ENCODE assay signal across 8 mouse cellular contexts in genomic region chr3:50300952-50301303, GRCm38 (mm10).
DNase-seq lines count a peak whose midpoint lies in the region; ATAC-seq and TF ChIP-seq lines count a peak whose summit lies in the region.

No protein-coding gene starts in this region.

- H3K4me2 ChIP-seq in forebrain, embryonic 14.5 days (ENCODE audit: low read length) = no peak overlapping the region
- no peak overlapping the region for H3K4me2 ChIP-seq in kidney, postnatal 0 days (ENCODE audit: low read length)
- H3K4me2 ChIP-seq in lung, embryonic 14.5 days = no peak overlapping the region

- no peak overlapping the region for H3K9ac ChIP-seq in ES-Bruce4 (ENCODE audit: low read depth, poor library complexity, severe bottlenecking)
- no peak overlapping the region for H3K9ac ChIP-seq in forebrain, embryonic 14.5 days (ENCODE audit: low read length)
- no peak overlapping the region for H3K9ac ChIP-seq in kidney, postnatal 0 days (ENCODE audit: low read depth, low read length)
- no peak overlapping the region for H3K9ac ChIP-seq in lung, embryonic 14.5 days

- peak; percentile 45 for TF ChIP-seq CTCF in ES-Bruce4 (IDR thresholded peaks at IDR 0.05; ENCODE audit: low read depth, low read length)
- TF ChIP-seq CTCF in kidney, postnatal 0 days (IDR thresholded peaks at IDR 0.05; ENCODE audit: low read depth) = peak; percentile 93
- peak; percentile 84 for TF ChIP-seq CTCF in lung, embryonic 14.5 days (IDR thresholded peaks at IDR 0.05; ENCODE audit: low read depth)

- WGBS in forebrain, embryonic 14.5 days = 7% methylated on average over 4 of the region's 4 CpGs
- 7% methylated on average over 4 of the region's 4 CpGs for WGBS in kidney, postnatal 0 days
- 2% methylated on average over 4 of the region's 4 CpGs for WGBS in lung, embryonic 14.5 days

- TF ChIP-seq EP300 in ES-Bruce4 (IDR thresholded peaks at IDR 0.05; ENCODE audit: insufficient read depth, low read depth, low read length) = no peak

- H3K27ac ChIP-seq in ES-Bruce4 (ENCODE audit: insufficient read depth, low read length) = no peak overlapping the region
- H3K27ac ChIP-seq in forebrain, embryonic 14.5 days (ENCODE audit: low read depth, low read length) = no peak overlapping the region
- no peak overlapping the region for H3K27ac ChIP-seq in kidney, postnatal 0 days
- no peak overlapping the region for H3K27ac ChIP-seq in lung, embryonic 14.5 days (ENCODE audit: low read depth)

- no peak for TF ChIP-seq POLR2A in ES-Bruce4 (IDR thresholded peaks at IDR 0.05; ENCODE audit: insufficient read depth, low read length)

- peak; percentile 74 for DNase-seq in 3T3-L1 (ENCODE audit: low read depth, low spot score)
- peak; percentile 16 for DNase-seq in c-Kit-positive CD71-positive TER-119-positive erythroid progenitor cells, embryonic 14.5 days (ENCODE audit: low spot score)
- DNase-seq in forebrain, embryonic 14.5 days (ENCODE audit: low spot score) = peak; percentile 89
- DNase-seq in kidney, postnatal 0 days (ENCODE audit: low spot score) = peak; percentile 91
- DNase-seq in lung, embryonic 14.5 days = peak; percentile 89
- peak; percentile 20 for DNase-seq in retina, adult 2 months (ENCODE audit: low read depth, low spot score)

- no peaks in the 10 kb centered on the region for H3K4me1 ChIP-seq in ES-Bruce4 (ENCODE audit: control insufficient read depth, insufficient read depth, low read length)
- H3K4me1 ChIP-seq in forebrain, embryonic 14.5 days (ENCODE audit: control insufficient read depth, insufficient read depth, low read length) = peaks cover 11% of the 10 kb centered on the region
- H3K4me1 ChIP-seq in kidney, postnatal 0 days (replicated peaks; ENCODE audit: insufficient read depth, low read length) = no peaks in the 10 kb centered on the region
- H3K4me1 ChIP-seq in lung, embryonic 14.5 days (ENCODE audit: insufficient read depth) = peaks cover 8% of the 10 kb centered on the region; the same call in 1 of the 2 replicates

- no peaks in the 10 kb centered on the region for H3K36me3 ChIP-seq in ES-Bruce4 (ENCODE audit: control insufficient read depth, insufficient read depth, low read length, poor library complexity, severe bottlenecking)
- no peaks in the 10 kb centered on the region for H3K36me3 ChIP-seq in forebrain, embryonic 14.5 days (ENCODE audit: control insufficient read depth, insufficient read depth, low read length)
- H3K36me3 ChIP-seq in kidney, postnatal 0 days (ENCODE audit: insufficient read depth, low read length) = no peaks in the 10 kb centered on the region
- no peaks in the 10 kb centered on the region for H3K36me3 ChIP-seq in lung, embryonic 14.5 days (ENCODE audit: insufficient read depth)

- no peaks in the 10 kb centered on the region for H3K27me3 ChIP-seq in ES-Bruce4 (ENCODE audit: control insufficient read depth, insufficient read depth, low read length, poor library complexity, severe bottlenecking)
- H3K27me3 ChIP-seq in forebrain, embryonic 14.5 days (replicated peaks; ENCODE audit: control insufficient read depth, insufficient read depth, low read length) = no peaks in the 10 kb centered on the region
- H3K27me3 ChIP-seq in kidney, postnatal 0 days (ENCODE audit: insufficient read depth, low read length) = no peaks in the 10 kb centered on the region
- H3K27me3 ChIP-seq in lung, embryonic 14.5 days (ENCODE audit: insufficient read depth, low read length) = no peaks in the 10 kb centered on the region

- H3K9me3 ChIP-seq in ES-Bruce4 (replicated peaks; ENCODE audit: control insufficient read depth, insufficient read depth, low read length, poor library complexity, severe bottlenecking) = no peaks in the 10 kb centered on the region
- H3K9me3 ChIP-seq in forebrain, embryonic 14.5 days (replicated peaks; ENCODE audit: control insufficient read depth, low read length) = no peaks in the 10 kb centered on the region
- H3K9me3 ChIP-seq in kidney, postnatal 0 days (replicated peaks; ENCODE audit: low read length) = no peaks in the 10 kb centered on the region
- no peaks in the 10 kb centered on the region for H3K9me3 ChIP-seq in lung, embryonic 14.5 days (ENCODE audit: low read depth, low read length)

- H3K4me3 ChIP-seq in ES-Bruce4 (ENCODE audit: low read depth, low read length) = no peak overlapping the region
- H3K4me3 ChIP-seq in forebrain, embryonic 14.5 days (ENCODE audit: low read depth, low read length) = no peak overlapping the region
- H3K4me3 ChIP-seq in kidney, postnatal 0 days (replicated peaks; ENCODE audit: low read depth, low read length) = no peak overlapping the region
- no peak overlapping the region for H3K4me3 ChIP-seq in lung, embryonic 14.5 days (ENCODE audit: low read depth, low read length)

- peak; percentile 67; the same call in 1 of the 2 replicates for ATAC-seq in forebrain, embryonic 14.5 days
- no peak for ATAC-seq in kidney, postnatal 0 days (replicated peaks; ENCODE audit: low FRiP score, low read depth)
- ATAC-seq in lung, embryonic 14.5 days (ENCODE audit: insufficient read depth) = 0 out of 2 replicates have a peak, but pooled peaks have one; percentile 60
- ATAC-seq in inflammation-experienced regulatory T-cells, adult 6 months = no peak

Comparison
In these comparisons a context has a peak if more than half of its experiments do, and no peak if none do; other contexts are left out.
1. DNase-seq: peak in every context shown above with its lines; median percentile 91 in kidney, postnatal 0 days; 89 in forebrain, embryonic 14.5 days; 89 in lung, embryonic 14.5 days; 74 in 3T3-L1; 20 in retina, adult 2 months; 16 in c-Kit-positive CD71-positive TER-119-positive erythroid progenitor cells, embryonic 14.5 days.
2. ATAC-seq: peak in forebrain, embryonic 14.5 days (single experiment) and lung, embryonic 14.5 days (single experiment); none in kidney, postnatal 0 days (single experiment) and inflammation-experienced regulatory T-cells, adult 6 months (single experiment).
3. Peak in every context shown above with its lines, with median percentiles within 50 percentile points of each other: CTCF ChIP-seq.